Mouse (Mus musculus): Measurements from ENCODE around the gene Arid3a. TPM values are rescaled to one million over a fixed set of nuclear protein-coding genes. Genes with fewer than 3 reads are reported as not detected.
"Not testable (repeated sequence)": the region's sequence is repeated elsewhere in the genome, so short reads cannot be mapped to it uniquely, and the experiment has no call there.

The Arid3a gene
- polyA plus RNA-seq, 1 experiment from 2014 or later, result 5.8 TPM

DNA sequence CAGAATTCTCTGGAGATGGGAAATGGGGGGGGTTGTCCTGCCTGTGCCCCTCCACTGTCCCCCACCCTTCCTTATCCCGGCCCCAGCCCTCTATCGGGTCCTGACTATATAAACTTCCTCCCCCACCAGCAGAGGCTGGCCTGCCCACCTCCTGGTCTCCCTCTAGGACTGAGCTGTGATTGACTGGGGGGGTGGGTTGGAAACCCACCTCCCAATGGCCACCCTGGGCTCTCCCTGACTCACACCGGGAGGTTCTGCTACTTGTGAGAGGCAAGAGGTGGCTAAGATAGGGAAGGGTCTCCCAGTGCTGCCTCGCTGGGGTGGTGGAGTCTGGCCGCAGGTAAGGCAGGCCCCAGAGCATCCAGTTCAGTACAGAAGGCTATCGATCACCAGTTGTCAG is 20.7 kb downstream of the Arid3a start:
- Histone ChIP-seq H3K4me3 (ENCODE audit: low read depth, low read length) (no peak overlapping the region), H3K9me3 (replicated peaks; ENCODE audit: control insufficient read depth, low read length) (no peaks in the 10 kb centered on the region), H3K4me2 (ENCODE audit: low read depth, low read length) (no peak overlapping the region), H3K9ac (ENCODE audit: low read depth, low read length) (no peak overlapping the region), H3K27ac (ENCODE audit: low read length) (no peak overlapping the region), H3K27me3 (ENCODE audit: control insufficient read depth, insufficient read depth, low read depth, low read length) (no peaks in the 10 kb centered on the region), H3K36me3 (ENCODE audit: control insufficient read depth, insufficient read depth) (peaks cover 14% of the 10 kb centered on the region; the same call in 1 of the 2 replicates), H3K4me1 (ENCODE audit: control insufficient read depth, low read depth, low read length) (peaks cover 45% of the 10 kb centered on the region)
- no peak for ATAC-seq (ENCODE audit: low read depth)
- WGBS (ENCODE audit: insufficient replicate concordance), result 58% methylated on average over 6 of the region's 6 CpGs

DNA sequence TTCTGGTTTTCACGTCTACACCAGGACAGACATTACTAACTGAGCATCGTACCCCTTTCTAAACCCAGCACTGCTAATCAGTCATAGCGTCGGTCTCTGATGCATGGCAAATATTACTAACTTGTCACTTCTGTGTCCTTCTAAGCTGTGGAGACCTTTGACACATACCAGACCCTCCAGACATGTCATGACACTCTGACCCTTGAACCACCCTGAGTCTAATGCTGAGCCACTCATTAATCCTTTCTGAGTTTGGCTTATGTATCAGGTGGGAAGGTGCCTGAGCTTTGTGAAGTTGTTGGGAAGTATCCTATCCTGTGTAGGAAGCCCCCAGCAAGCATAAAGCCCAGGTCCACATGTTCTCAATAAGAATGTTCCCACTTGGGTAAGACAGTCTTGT is 23.0 kb downstream of the Arid3a start:
- H3K27ac ChIP-seq (ENCODE audit: low read length), result no peak overlapping the region
- WGBS (ENCODE audit: insufficient replicate concordance), result 73% methylated on average over 4 of the region's 4 CpGs
- 0 out of 2 replicates have a peak overlapping the region, but pooled peaks have one; percentile 9 for H3K4me2 ChIP-seq (ENCODE audit: low read depth, low read length)
- no peak overlapping the region for H3K4me3 ChIP-seq (ENCODE audit: low read depth, low read length)
- H3K9ac ChIP-seq (ENCODE audit: low read depth, low read length), result no peak overlapping the region
- H3K9me3 ChIP-seq (replicated peaks; ENCODE audit: control insufficient read depth, low read length), result no peaks in the 10 kb centered on the region
- peaks cover 14% of the 10 kb centered on the region; the same call in 1 of the 2 replicates for H3K36me3 ChIP-seq (ENCODE audit: control insufficient read depth, insufficient read depth)
- peak; percentile 25 for ATAC-seq (ENCODE audit: low read depth)
- no peaks in the 10 kb centered on the region for H3K27me3 ChIP-seq (ENCODE audit: control insufficient read depth, insufficient read depth, low read depth, low read length)
- peaks cover 24% of the 10 kb centered on the region for H3K4me1 ChIP-seq (ENCODE audit: control insufficient read depth, low read depth, low read length)

- Histone ChIP-seq H3K4me1 (ENCODE audit: control insufficient read depth, low read depth, low read length) (peaks cover 16% of the 10 kb centered on the region), H3K27ac (ENCODE audit: low read length) (no peak overlapping the region), H3K9ac (ENCODE audit: low read depth, low read length) (no peak overlapping the region), H3K4me2 (ENCODE audit: low read depth, low read length) (no peak overlapping the region), H3K4me3 (ENCODE audit: low read depth, low read length) (no peak overlapping the region), H3K9me3 (replicated peaks; ENCODE audit: control insufficient read depth, low read length) (no peaks in the 10 kb centered on the region), H3K27me3 (ENCODE audit: control insufficient read depth, insufficient read depth, low read depth, low read length) (no peaks in the 10 kb centered on the region), H3K36me3 (ENCODE audit: control insufficient read depth, insufficient read depth) (peaks cover 14% of the 10 kb centered on the region; the same call in 1 of the 2 replicates)
- WGBS (ENCODE audit: insufficient replicate concordance), result 81% methylated on average over 18 of the region's 18 CpGs
- no peak for ATAC-seq (ENCODE audit: low read depth)
Observed at GRCm38 (mm10) chr10:79950661-79951060, 23.8 kb downstream of the Arid3a start.

- WGBS (ENCODE audit: insufficient replicate concordance), result 76% methylated on average over 6 of the region's 6 CpGs
- peaks cover 6% of the 10 kb centered on the region for H3K4me1 ChIP-seq (ENCODE audit: control insufficient read depth, low read depth, low read length)
- no peak overlapping the region for H3K9ac ChIP-seq (ENCODE audit: low read depth, low read length)
- H3K27me3 ChIP-seq (ENCODE audit: control insufficient read depth, insufficient read depth, low read depth, low read length), result no peaks in the 10 kb centered on the region; the same call in 1 of the 2 replicates
- H3K9me3 ChIP-seq (replicated peaks; ENCODE audit: control insufficient read depth, low read length), result no peaks in the 10 kb centered on the region
- H3K4me3 ChIP-seq (ENCODE audit: low read depth, low read length), result no peak overlapping the region
- no peak overlapping the region for H3K27ac ChIP-seq (ENCODE audit: low read length)
- no peak overlapping the region for H3K4me2 ChIP-seq (ENCODE audit: low read depth, low read length)
- H3K36me3 ChIP-seq (ENCODE audit: control insufficient read depth, insufficient read depth), result peaks cover 11% of the 10 kb centered on the region; the same call in 1 of the 2 replicates
- no peak for ATAC-seq (ENCODE audit: low read depth)
Observed at GRCm38 (mm10) chr10:79953946-79954345, 27.1 kb downstream of the Arid3a start.

DNA sequence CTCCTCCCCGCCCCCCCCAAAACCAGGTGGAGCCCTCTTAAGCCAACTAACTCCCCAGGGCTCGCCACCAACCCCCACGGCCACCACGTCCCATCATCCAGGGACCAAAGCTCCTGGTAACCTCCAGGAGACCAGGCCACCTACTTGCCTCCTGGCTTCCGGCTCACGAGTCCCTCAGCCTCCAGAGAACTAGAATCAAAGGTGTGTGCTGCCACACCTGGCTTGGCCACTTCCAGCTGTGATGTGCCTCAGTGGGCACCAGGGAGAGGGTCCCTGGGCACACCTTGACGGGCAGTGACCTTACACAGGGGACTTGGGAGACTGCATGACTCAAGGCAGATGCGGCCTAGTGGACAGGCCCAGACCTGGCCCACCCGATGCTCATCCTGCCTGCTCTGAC is 28.8 kb downstream of the Arid3a start:
- H3K4me3 ChIP-seq (ENCODE audit: low read depth, low read length), result no peak overlapping the region
- peaks cover 6% of the 10 kb centered on the region; the same call in 1 of the 2 replicates for H3K36me3 ChIP-seq (ENCODE audit: control insufficient read depth, insufficient read depth)
- 66% methylated on average over 9 of the region's 9 CpGs for WGBS (ENCODE audit: insufficient replicate concordance)
- H3K9ac ChIP-seq (ENCODE audit: low read depth, low read length), result no peak overlapping the region
- H3K4me1 ChIP-seq (ENCODE audit: control insufficient read depth, low read depth, low read length), result peaks cover 8% of the 10 kb centered on the region
- H3K4me2 ChIP-seq (ENCODE audit: low read depth, low read length), result no peak overlapping the region
- no peak overlapping the region for H3K27ac ChIP-seq (ENCODE audit: low read length)
- H3K27me3 ChIP-seq (ENCODE audit: control insufficient read depth, insufficient read depth, low read depth, low read length), result no peaks in the 10 kb centered on the region; the same call in 1 of the 2 replicates
- no peaks in the 10 kb centered on the region for H3K9me3 ChIP-seq (replicated peaks; ENCODE audit: control insufficient read depth, low read length)
- no peak for ATAC-seq (ENCODE audit: low read depth)

DNA sequence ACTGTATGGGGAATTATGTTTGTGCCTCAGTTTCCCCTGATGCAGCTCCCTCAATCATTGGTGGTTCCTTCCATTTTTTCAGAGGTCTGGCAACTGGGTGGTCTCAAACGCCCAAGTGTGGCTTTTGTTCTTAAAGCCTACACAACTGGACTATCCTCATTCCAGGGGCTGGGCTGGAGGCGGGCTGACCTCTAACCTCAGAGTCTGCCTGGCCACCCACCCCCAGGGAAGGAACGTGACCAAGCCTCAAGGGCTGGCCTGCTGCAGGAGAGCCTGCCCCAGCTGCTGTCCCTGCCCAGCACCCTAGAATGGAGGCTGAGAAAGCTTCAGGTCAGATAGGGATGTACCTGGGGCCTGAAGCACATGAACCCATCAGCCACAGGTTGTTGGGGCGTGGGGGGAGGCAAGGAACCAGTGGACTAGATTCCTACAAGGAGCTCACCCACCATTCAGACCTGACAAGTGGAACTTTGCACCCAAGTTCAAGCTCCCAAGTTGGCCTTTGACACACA is 29.9 kb downstream of the Arid3a start:
- no peak overlapping the region for H3K9ac ChIP-seq (ENCODE audit: low read depth, low read length)
- peaks cover 16% of the 10 kb centered on the region for H3K4me1 ChIP-seq (ENCODE audit: control insufficient read depth, low read depth, low read length)
- H3K4me3 ChIP-seq (ENCODE audit: low read depth, low read length), result no peak overlapping the region
- peaks cover 4% of the 10 kb centered on the region; the same call in 1 of the 2 replicates for H3K36me3 ChIP-seq (ENCODE audit: control insufficient read depth, insufficient read depth)
- no peak for ATAC-seq (ENCODE audit: low read depth)
- no peaks in the 10 kb centered on the region for H3K9me3 ChIP-seq (replicated peaks; ENCODE audit: control insufficient read depth, low read length)
- no peak overlapping the region for H3K27ac ChIP-seq (ENCODE audit: low read length)
- 33% methylated on average over 4 of the region's 4 CpGs for WGBS (ENCODE audit: insufficient replicate concordance)
- no peaks in the 10 kb centered on the region; the same call in 1 of the 2 replicates for H3K27me3 ChIP-seq (ENCODE audit: control insufficient read depth, insufficient read depth, low read depth, low read length)
- no peak overlapping the region for H3K4me2 ChIP-seq (ENCODE audit: low read depth, low read length)

DNA sequence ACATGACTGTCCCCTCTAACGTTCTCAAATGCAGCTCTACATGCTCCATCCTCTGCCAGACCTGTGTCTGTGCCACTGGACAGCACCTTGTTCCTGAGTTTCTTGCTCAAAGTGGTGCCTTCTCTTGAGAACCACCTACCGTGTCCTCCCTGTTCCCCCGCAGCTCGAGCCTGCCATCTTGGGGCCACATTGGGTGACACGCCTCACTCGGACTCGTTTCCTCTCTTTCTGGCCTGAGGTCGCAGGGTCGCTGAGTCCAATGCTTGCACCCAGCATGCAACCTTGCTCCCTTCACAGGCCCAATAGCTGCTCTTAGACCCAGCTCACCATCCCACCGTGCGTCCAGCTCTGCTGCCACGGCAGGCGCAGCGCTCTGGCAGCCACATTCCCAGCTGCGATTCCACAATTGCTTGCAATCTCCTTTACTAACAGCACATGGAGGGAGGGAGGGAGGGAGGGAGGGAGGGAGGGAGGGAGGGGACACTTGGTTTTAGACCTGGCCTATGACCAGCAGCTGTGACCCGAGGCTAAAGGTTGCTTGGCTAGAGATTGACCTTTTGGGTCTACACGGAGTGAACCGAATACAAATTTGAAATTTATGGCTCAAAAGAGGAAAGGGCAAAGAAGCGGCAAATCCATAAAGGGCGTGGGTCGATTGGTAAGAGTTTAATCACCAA is 31.4 kb downstream of the Arid3a start:
- no peak for ATAC-seq (ENCODE audit: low read depth)
- 16% methylated on average over 21 of the region's 21 CpGs for WGBS (ENCODE audit: insufficient replicate concordance)
- no peak overlapping the region for H3K9ac ChIP-seq (ENCODE audit: low read depth, low read length)
- H3K9me3 ChIP-seq (replicated peaks; ENCODE audit: control insufficient read depth, low read length), result no peaks in the 10 kb centered on the region
- peaks cover 16% of the 10 kb centered on the region for H3K4me1 ChIP-seq (ENCODE audit: control insufficient read depth, low read depth, low read length)
- H3K36me3 ChIP-seq (ENCODE audit: control insufficient read depth, insufficient read depth), result peaks cover 7% of the 10 kb centered on the region; the same call in 1 of the 2 replicates
- no peaks in the 10 kb centered on the region; the same call in 1 of the 2 replicates for H3K27me3 ChIP-seq (ENCODE audit: control insufficient read depth, insufficient read depth, low read depth, low read length)
- peak overlapping the region; percentile 19 for H3K4me2 ChIP-seq (ENCODE audit: low read depth, low read length)
- no peak overlapping the region for H3K4me3 ChIP-seq (ENCODE audit: low read depth, low read length)
- H3K27ac ChIP-seq (ENCODE audit: low read length), result no peak overlapping the region

- not testable (repeated sequence) for H3K27ac ChIP-seq (ENCODE audit: low read length); H3K9me3 ChIP-seq (replicated peaks; ENCODE audit: control insufficient read depth, low read length); H3K27me3 ChIP-seq (ENCODE audit: control insufficient read depth, insufficient read depth, low read depth, low read length); H3K36me3 ChIP-seq (ENCODE audit: control insufficient read depth, insufficient read depth); H3K9ac ChIP-seq (ENCODE audit: low read depth, low read length); ATAC-seq (ENCODE audit: low read depth)
- Histone ChIP-seq H3K4me3 (ENCODE audit: low read depth, low read length) (peak overlapping the region; percentile 85), H3K4me1 (ENCODE audit: control insufficient read depth, low read depth, low read length) (peaks cover 16% of the 10 kb centered on the region), H3K4me2 (ENCODE audit: low read depth, low read length) (peak overlapping the region; percentile 42)
- 26% methylated on average over 10 of the region's 10 CpGs for WGBS (ENCODE audit: insufficient replicate concordance)
Observed at GRCm38 (mm10) chr10:79959412-79959811, 32.6 kb downstream of the Arid3a start.
